ENCODE assay signal across 8 mouse cellular contexts in genomic region chr1:39901063-39901811, GRCm38 (mm10). TPM values are rescaled to one million over a fixed set of nuclear protein-coding genes. Genes with fewer than 3 reads are reported as not detected.
A peak's percentile ranks its signal among the peaks of the same experiment; 100 is the strongest.
DNase-seq lines count a peak whose midpoint lies in the region; ATAC-seq lines count a peak whose summit lies in the region.

No protein-coding gene starts in this region.

- no peaks in the 10 kb centered on the region for H3K9me3 ChIP-seq in intestine, embryonic 15.5 days
- H3K9me3 ChIP-seq in liver, embryonic 13.5 days (replicated peaks), result no peaks in the 10 kb centered on the region
- H3K9me3 ChIP-seq in neural tube, embryonic 13.5 days, result no peaks in the 10 kb centered on the region

- WGBS in intestine, embryonic 15.5 days, result under 1% methylated on average over 75 of the region's 75 CpGs
- under 1% methylated on average over 71 of the region's 75 CpGs for WGBS in liver, embryonic 13.5 days (ENCODE audit: insufficient replicate concordance)
- WGBS in neural tube, embryonic 13.5 days, result under 1% methylated on average over 58 of the region's 75 CpGs

- no peaks in the 10 kb centered on the region for H3K36me3 ChIP-seq in intestine, embryonic 15.5 days
- H3K36me3 ChIP-seq in liver, embryonic 13.5 days, result no peaks in the 10 kb centered on the region
- peaks cover 15% of the 10 kb centered on the region for H3K36me3 ChIP-seq in neural tube, embryonic 13.5 days

- ATAC-seq in common myeloid progenitor, adult 5-6 weeks (replicated peaks; ENCODE audit: low read depth, poor library complexity, severe bottlenecking), result 0 out of 2 replicates have a peak, but pooled peaks have one; percentile 5
- peak; percentile 41 for ATAC-seq in granulocyte monocyte progenitor cell, adult 5-6 weeks (replicated peaks; ENCODE audit: poor library complexity, severe bottlenecking)
- peak; percentile 60 for ATAC-seq in intestine, embryonic 15.5 days
- peak; percentile 12; the same call in 1 of the 2 replicates for ATAC-seq in liver, embryonic 13.5 days (ENCODE audit: low read depth)
- ATAC-seq in neural tube, embryonic 13.5 days (ENCODE audit: low read depth), result peak; percentile 38

- peaks cover 23% of the 10 kb centered on the region for H3K4me1 ChIP-seq in intestine, embryonic 15.5 days (replicated peaks)
- peaks cover 53% of the 10 kb centered on the region for H3K4me1 ChIP-seq in liver, embryonic 13.5 days (replicated peaks)
- H3K4me1 ChIP-seq in neural tube, embryonic 13.5 days (replicated peaks), result peaks cover 52% of the 10 kb centered on the region

- peak overlapping the region; percentile 79 for H3K4me2 ChIP-seq in intestine, embryonic 15.5 days (replicated peaks)
- peak overlapping the region; percentile 81 for H3K4me2 ChIP-seq in liver, embryonic 13.5 days
- peak overlapping the region; percentile 96 for H3K4me2 ChIP-seq in neural tube, embryonic 13.5 days

- peak overlapping the region; percentile 95 for H3K27ac ChIP-seq in intestine, embryonic 15.5 days
- H3K27ac ChIP-seq in liver, embryonic 13.5 days, result peak overlapping the region; percentile 70
- peak overlapping the region; percentile 100 for H3K27ac ChIP-seq in neural tube, embryonic 13.5 days (replicated peaks)

- DNase-seq in 3T3-L1 (ENCODE audit: low read depth, low spot score), result peak; percentile 60
- DNase-seq in NIH3T3 (ENCODE audit: low read depth), result peak; percentile 61
- no peak for DNase-seq in liver, embryonic 13.5 days
- DNase-seq in thymus, postnatal 36 days, result peak; percentile 67 to 71

- H3K9ac ChIP-seq in intestine, embryonic 15.5 days, result peak overlapping the region; percentile 93
- peak overlapping the region; percentile 82 for H3K9ac ChIP-seq in liver, embryonic 13.5 days
- peak overlapping the region; percentile 100 for H3K9ac ChIP-seq in neural tube, embryonic 13.5 days

- peak overlapping the region; percentile 72 for H3K4me3 ChIP-seq in intestine, embryonic 15.5 days (replicated peaks)
- H3K4me3 ChIP-seq in liver, embryonic 13.5 days (replicated peaks), result peak overlapping the region; percentile 71
- peak overlapping the region; percentile 96 for H3K4me3 ChIP-seq in neural tube, embryonic 13.5 days

- no peaks in the 10 kb centered on the region for H3K27me3 ChIP-seq in intestine, embryonic 15.5 days (replicated peaks)
- peaks cover 47% of the 10 kb centered on the region for H3K27me3 ChIP-seq in liver, embryonic 13.5 days
- no peaks in the 10 kb centered on the region for H3K27me3 ChIP-seq in neural tube, embryonic 13.5 days

RNA-seq across cellular contexts. Expression of gene Map4k4, which starts 0.5 kb away (rescaled TPM):
- 118 and 130 TPM in 2 replicates for total RNA-seq in common myeloid progenitor, adult 5-6 weeks (2017)
- total RNA-seq in granulocyte monocyte progenitor cell, adult 5-6 weeks (2014; fragmentation: Nextera tagmentation), result 24.6 and 38.5 TPM in 2 replicates
- 58.2 and 64.7 TPM in 2 replicates for total RNA-seq in granulocyte monocyte progenitor cell, adult 5-6 weeks (2017)
- polyA plus RNA-seq in intestine, embryonic 15.5 days (2015; fragmentation: Nextera tagmentation; extraction: Ambion mirVana), result 20.0 and 25.5 TPM in 2 replicates
- polyA plus RNA-seq in liver, embryonic 13.5 days (2015; fragmentation: Nextera tagmentation; extraction: Ambion mirVana), result 3.5 and 3.8 TPM in 2 replicates
- 49.0 and 56.3 TPM in 2 replicates for polyA plus RNA-seq in neural tube, embryonic 13.5 days (2015; fragmentation: Nextera tagmentation; extraction: Ambion mirVana)

Comparison
In these comparisons a context has a peak if more than half of its experiments do, and no peak if none do; other contexts are left out.
1. ATAC-seq: peak in every context shown above with its lines; median percentile 60 in intestine, embryonic 15.5 days; 41 in granulocyte monocyte progenitor cell, adult 5-6 weeks; 38 in neural tube, embryonic 13.5 days; 12 in liver, embryonic 13.5 days; 5 in common myeloid progenitor, adult 5-6 weeks.